Mouse (Mus musculus): ENCODE results near the gene Dusp18.

- no peak for TF ChIP-seq CTCF (IDR thresholded peaks at IDR 0.05; ENCODE audit: low read depth)
- no peak for TF ChIP-seq EP300 (IDR thresholded peaks at IDR 0.05; ENCODE audit: low read depth)
Observed at GRCm38 (mm10) chr11:3853481-3854034, 41.5 kb upstream of the Dusp18 start.
